Mouse (Mus musculus): ENCODE results near the gene Rom1.
"Not testable (repeated sequence)": the region's sequence is repeated elsewhere in the genome, so short reads cannot be mapped to it uniquely, and the experiment has no call there.

The Rom1 gene

GRCm38 (mm10) chr19:8929224-8930088, at the start of gene Rom1, which contains the start of gene Eml3:
Rom1 (minus strand) TSS chr19:8929356.
Eml3 (plus strand) TSS chr19:8929552.
- DNase-seq (ENCODE audit: low spot score): peak; percentile 77

- DNase-seq (ENCODE audit: low spot score): peak; percentile 76
These were observed 47.4 kb upstream of the Rom1 start for GRCm38 (mm10) chr19:8976535-8976934.

- no peak for DNase-seq (ENCODE audit: low spot score)
These were observed 46.3 kb upstream of the Rom1 start for GRCm38 (mm10) chr19:8975491-8975890.

- no peak for DNase-seq (ENCODE audit: low spot score)
These were observed 45.5 kb upstream of the Rom1 start for GRCm38 (mm10) chr19:8974638-8975037.

DNA sequence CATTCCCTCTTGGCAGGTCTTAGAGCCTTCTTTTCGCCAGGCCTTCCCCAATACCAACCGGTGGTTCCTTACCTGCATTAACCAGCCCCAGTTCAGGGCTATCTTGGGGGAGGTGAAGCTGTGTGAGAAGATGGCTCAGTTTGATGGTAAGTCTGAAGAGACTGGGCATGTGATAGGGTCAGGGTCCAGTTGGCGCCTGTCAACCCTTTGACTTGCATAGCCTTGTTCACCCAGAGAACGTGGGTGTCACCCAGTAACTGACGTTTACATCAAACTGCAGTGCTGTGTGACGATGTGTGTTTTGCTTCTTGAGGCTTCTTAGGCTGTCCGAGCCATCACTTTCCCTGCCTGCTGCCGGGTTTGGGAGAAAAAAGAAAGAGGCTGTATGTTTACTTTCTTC, 43.3 kb upstream of the Rom1 start:
- not testable (repeated sequence) for DNase-seq (ENCODE audit: low spot score)

DNA sequence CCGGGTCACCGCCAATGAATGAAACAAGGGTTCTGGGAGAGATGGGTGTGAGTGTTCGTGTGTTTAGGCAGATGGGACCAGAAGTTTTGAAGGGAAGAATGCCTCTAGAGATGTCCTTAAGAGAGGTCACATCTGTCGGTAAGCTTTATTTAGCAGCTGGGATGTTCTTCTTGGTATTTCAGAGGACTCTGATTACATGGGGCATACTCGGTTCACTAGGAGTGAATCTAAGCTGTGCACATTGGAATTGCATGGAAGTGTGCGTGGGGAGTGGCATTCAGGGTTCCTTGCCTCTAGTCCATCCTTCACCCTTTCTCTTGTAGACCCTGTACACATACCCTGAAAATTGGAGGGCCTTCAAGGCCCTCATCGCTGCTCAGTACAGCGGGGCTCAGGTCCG, 38.7 kb upstream of the Rom1 start:
- no peak for DNase-seq (ENCODE audit: low spot score)

DNA sequence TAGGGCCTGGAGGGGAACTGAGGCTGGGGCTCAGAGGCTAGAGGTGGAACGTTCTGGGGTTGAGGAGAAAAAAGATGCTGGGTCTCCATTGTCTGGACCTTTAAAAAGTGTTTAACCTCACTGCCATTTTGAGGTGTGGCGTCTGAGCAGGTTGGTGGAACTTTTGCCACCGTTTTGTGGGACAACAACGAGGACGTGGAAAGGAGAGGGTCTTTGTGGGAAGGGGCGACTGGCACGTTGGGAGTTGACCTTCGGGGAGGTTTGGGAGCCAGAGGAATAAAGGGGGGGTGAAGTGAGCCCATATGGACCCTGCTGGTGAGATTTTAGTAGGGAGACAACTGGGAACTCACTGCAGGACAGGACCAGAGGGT, 38.2 kb upstream of the Rom1 start:
- DNase-seq (ENCODE audit: low spot score): no peak

- DNase-seq (ENCODE audit: low spot score): peak; percentile 99
These were observed 37.6 kb upstream of the Rom1 start, which contains the start of gene Eef1g for GRCm38 (mm10) chr19:8966590-8967372. Eef1g (plus strand) TSS chr19:8967041.

- DNase-seq (ENCODE audit: low spot score): no peak
These were observed 37.0 kb upstream of the Rom1 start for GRCm38 (mm10) chr19:8966198-8966589.

GRCm38 (mm10) chr19:8965771-8966170, 36.6 kb upstream of the Rom1 start:
- DNase-seq (ENCODE audit: low spot score): no peak

DNA sequence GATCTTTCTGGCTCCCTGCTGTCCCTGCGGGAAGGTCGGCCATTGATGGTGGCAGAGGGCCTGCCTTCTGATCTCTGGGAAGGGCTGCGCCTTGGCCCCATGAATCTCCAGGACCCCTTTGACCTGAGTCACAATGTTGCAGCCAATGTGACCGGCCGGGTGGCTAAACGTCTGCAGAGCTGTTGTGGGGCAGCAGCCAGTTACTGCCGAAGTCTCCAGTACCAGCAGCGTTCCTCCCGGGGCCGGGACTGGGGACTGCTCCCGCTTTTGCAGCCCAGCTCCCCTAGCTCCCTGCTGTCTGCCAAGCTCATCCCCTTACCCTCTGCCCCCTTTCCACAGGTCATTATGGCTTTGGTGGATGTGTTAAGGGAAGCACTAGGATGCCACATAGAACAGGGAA, 35.9 kb upstream of the Rom1 start:
- DNase-seq (ENCODE audit: low spot score): no peak

- no peak for DNase-seq (ENCODE audit: low spot score)
These were observed 33.1 kb upstream of the Rom1 start for GRCm38 (mm10) chr19:8962256-8962655.

- DNase-seq (ENCODE audit: low spot score): no peak
These were observed 25.0 kb upstream of the Rom1 start for GRCm38 (mm10) chr19:8954171-8954570.

GRCm38 (mm10) chr19:8953135-8954039, 24.2 kb upstream of the Rom1 start, which contains the start of gene Tut1:
Tut1 (plus strand) TSS chr19:8953847.
- peak; percentile 98 for DNase-seq (ENCODE audit: low spot score)

DNA sequence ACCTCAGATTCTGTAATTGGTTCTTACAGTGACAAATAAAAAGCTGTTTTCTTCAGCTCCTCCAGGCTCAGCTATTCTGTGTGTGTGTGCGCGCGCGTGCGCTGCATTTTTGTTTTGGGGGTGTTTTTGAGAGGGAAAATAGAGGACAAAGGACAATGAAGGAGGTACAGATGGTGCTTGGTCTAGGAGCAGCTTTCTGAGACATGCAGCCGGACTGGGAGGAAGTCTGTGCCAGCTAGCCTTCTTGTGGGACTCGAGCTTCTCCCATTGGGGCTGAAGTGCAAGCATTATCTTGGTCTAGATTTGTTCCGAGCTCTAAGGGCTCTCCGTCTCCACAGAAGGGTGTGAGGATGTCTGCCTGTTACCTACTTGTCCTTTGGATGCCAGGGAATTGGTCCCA, 23.1 kb upstream of the Rom1 start:
- DNase-seq (ENCODE audit: low spot score): no peak

GRCm38 (mm10) chr19:8950190-8950589, 21.0 kb upstream of the Rom1 start:
- DNase-seq (ENCODE audit: low spot score): no peak

DNA sequence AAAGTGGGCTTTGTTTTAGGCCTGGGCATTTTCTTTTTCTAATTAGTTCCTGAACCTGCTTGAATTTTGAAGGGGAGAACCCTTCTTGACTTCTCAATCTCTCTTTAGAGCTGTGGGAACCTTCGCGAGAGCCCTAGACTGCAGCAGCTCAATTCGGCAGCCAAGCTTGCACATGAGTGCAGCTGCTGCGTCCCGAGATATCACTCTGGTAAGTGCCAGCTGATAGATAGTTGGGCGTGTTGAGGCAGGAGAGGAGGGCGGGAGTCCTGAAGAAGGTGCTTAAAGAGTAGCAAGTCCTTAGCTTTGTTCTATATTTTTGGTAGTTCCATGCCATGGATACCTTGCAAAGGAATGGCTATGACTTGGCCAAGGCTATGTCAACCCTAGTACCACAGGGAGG, 17.8 kb upstream of the Rom1 start:
- no peak for DNase-seq (ENCODE audit: low spot score)

DNA sequence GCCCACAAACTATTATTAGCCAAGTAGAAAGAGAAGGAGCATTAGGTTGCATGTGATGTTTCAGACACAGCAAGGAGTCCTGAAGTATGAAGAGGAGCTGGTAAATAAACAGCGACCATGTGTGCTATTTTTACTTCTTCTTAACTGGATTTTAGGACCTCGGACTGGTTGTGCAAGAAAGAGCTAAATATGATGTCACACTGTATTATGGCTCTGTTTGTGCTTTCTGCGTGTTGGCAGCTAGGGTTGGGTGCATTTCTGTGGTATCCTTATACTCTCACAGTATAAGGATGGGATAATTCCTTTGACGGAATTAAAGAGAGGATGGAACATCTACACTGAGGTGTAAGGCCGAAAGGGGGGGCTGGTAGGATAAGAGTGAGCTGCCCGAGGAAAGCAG, 16.1 kb upstream of the Rom1 start:
- no peak for DNase-seq (ENCODE audit: low spot score)

DNA sequence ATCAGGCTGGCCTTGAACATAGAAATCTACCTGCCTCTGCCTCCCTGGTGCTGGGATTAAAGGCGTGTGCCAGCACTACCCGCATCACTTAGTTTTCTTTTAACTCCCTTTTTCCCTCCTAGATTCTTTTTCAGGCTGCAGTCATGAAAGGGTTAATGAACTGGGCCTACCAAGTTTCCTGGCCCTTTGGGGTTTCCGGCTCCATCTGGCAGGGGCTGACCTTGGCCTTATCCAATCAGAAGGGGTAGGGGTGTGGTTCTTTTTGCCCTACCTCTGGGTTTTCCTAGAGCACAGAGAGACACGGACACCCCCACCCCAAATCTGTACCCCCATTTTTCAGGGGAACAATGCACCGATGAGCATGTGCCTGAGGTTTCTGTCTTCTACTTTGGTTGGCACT, 15.6 kb upstream of the Rom1 start:
- peak; percentile 85 for DNase-seq (ENCODE audit: low spot score)

- DNase-seq (ENCODE audit: low spot score): no peak
These were observed 14.9 kb upstream of the Rom1 start for GRCm38 (mm10) chr19:8944062-8944461.

GRCm38 (mm10) chr19:8943047-8943446, 13.9 kb upstream of the Rom1 start:
- DNase-seq (ENCODE audit: low spot score): no peak
